Mouse (Mus musculus) lung, postnatal 4 days (tissue): ENCODE results near the gene Zfp536.

Experiments
- DNase-seq, 2 experiments: peaks; one replicate each; pipeline ENCODE4 v3.0.0; 2021

The Zfp536 gene

DNA sequence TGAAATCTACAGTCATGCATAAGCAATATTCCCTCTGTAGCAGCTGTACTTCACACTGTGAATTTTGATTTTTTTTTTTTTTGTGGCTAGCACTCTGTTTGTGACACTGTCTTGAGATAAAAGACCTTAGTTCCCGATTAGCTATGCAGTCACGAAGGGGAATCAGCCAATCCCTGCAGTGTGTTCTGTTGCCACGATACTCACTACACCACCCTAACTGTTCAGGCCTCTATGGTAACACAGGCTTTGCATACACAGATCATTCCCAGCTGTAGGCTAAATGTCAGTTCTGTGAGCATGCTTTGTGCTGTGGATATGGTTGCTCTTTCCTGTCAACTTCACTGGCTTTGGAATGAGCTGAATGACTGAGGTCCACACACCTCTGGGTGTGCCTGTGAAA is 325.9 kb downstream of the Zfp536 start:
- DNase-seq = no peak

DNA sequence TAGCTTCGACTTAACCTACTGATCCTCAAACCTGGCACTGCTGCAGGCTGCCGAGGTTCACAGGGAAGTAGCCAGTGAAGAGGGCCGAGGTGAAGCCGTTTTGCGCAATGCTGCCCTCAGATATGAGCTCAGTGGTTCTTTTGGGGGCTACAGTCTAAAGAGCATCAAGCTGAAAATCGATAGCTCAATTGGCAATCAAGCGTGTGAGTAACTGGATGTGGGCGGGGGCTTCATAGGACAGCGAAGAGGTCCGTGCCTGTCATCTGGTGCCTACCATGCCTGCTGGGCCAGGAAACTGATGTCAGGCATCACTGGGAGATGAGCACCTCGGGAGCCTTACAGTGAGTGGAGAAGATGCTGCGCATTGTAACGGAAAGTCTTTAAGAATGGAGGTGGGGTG is 333.5 kb downstream of the Zfp536 start:
- DNase-seq = no peak

DNA sequence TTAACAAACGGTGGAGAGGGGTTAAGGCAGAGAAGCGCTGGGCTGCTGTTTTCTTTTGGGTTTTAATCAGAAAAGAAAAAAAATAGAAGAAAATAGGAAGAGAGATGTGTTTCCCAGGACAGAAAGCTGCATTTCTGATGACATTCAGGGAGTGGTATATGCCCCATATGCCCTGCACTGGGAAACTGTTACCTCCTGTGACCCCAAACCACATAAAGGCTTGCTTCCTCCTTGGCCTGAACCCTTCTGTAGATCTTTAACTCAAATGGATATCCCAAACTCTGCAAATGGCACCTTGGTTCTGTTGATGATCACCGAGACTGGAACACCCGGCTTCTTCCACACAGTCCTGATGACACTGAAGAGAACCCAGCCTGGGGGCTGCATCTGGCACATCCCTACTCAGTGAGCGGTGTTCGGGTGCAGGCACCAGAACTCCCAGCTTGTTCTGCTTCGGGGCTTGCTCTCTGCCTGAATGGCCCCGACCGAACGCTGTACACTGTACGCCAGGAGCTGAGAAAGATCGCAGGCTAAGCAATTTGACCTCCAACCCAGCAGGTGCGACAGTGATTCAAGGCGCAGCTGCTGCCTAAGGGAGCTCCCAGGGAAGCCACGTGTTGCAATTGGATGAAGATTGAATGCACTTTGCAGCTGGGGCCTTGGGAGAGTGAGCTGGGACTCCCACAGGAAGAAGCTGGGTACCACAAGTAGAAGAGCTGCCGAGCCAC is 334.2 kb downstream of the Zfp536 start:
- DNase-seq = no peak

DNA sequence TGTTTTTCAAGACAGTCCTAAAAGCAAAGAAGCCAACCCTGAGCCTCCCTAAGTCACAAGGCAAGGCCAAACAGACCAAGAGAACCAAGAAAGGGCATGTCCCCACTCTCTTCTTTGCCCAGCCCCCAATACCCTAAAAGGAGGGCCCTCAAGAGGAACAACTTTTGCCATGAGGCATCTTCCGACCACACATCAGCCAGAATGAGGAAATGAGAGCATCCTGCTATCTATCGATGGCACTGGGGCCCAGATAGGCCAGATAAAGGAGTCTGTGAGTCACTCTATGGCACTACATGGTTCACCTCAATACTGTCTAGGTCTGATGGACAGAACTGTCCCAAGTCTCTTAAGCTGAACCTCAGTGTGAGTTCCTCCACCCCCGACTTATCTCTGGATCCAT is 335.6 kb downstream of the Zfp536 start:
- DNase-seq = no peak

DNA sequence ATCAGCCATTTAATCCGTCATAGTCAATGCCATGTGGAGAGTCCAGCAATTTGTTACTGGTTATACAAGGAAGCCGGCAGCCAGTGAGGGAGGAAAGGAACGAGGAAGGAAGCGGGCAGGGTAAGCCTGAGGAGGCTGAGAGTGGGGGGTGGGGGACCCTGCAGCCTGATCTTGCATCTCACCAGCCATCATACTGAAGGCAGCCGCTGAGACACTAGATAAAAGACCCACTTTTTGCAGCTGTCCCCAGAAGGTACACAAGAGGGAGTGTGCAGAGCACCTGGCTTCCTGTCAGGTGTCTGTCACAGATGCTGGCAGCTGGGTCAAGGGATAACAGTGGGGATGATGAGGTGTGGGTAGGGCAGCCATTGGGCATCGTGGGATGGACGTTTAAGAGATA is 340.3 kb downstream of the Zfp536 start:
- DNase-seq = no peak

DNA sequence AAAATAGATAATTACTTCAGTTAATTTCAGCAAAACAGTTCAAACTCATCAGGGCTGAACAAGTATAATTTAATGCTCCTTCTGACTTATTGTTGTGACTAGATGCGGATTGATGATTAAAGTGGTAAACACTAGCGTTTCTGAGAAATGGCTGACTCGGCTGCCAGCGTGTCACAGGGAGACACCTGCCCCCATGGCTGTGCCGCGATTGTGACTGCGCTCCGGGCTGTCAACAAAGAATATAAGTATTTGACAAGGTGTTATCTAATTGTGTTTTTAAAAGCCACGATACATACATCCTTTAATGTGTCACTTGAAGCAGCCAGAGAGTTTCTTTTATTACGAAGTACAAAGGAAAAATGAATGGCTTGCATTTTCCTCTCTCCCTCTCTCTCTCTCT is 342.0 kb downstream of the Zfp536 start:
- DNase-seq = no peak

DNA sequence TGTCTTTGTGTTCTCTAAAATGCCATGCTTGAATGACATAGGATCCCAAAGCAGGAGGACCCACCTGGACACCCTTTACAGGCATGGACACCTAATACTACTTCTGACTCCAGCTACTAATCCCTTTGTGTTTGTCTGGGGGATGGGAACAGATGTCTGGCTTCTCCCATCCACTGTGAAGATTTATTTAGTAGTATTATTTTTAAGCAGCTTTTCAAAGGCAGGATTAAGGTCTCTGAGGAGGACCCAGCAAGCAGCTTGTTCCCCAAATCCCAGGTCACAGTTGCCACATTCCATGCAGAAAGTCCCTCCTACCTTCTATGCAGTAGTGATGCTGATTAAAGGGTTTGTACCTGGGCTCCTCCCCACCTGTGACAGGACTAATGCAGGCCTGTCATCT is 347.4 kb downstream of the Zfp536 start:
- DNase-seq = no peak

DNA sequence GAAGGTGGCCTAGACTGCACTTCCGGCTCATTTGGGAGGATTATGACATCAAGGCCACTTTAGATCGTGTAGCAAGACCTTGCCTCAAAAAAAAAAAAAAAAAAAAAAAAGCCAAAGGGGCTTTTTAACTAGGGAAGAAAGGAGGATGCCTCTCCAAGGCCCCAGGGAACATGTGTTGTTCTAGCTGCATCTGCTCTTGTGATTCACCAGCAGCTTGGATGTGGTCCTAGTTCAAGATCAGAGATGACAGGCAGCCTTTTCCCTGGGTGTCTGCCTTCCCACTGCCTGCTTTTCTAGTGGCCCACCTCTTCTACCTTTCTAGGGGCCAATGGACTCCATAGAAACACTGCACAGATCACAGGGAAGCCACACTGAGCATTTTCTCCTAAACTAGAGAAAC is 350.5 kb downstream of the Zfp536 start:
- DNase-seq = no peak
